Mouse (Mus musculus) intestine, postnatal 0 days (tissue): ENCODE measurements at regions not wholly inside any gene's neighbourhood (a gene's known extent, or its start where the extent isn't known, plus 50 kb on each side); places are given as distances from the start of the nearest gene placed in this dataset.
A peak's percentile ranks its signal among the peaks of the same experiment; 100 is the strongest.
"Not testable (repeated sequence)": the region's sequence is repeated elsewhere in the genome, so short reads cannot be mapped to it uniquely, and the experiment has no call there.

Experiments used
- ATAC-seq: fragments of 200-750 bp; cut with Nextera tagmentation; 2 replicates; pipeline ENCODE4 v1.8.0; 2017; ENCODE audit warnings: mild to moderate bottlenecking, moderate TSS enrichment, moderate library complexity
- H3K27ac ChIP-seq: fragments of 300-500 bp; sonication (generic); 2 replicates; pipeline ENCODE4 v1.5.1; 2014; ENCODE audit warnings: mild to moderate bottlenecking, low read depth, low read length, moderate library complexity
- H3K27me3 ChIP-seq: fragments of 300-500 bp; sonication (generic); replicated peaks from 2 replicates; pipeline ENCODE4 v1.6.1; 2014; ENCODE audit warnings: low read length, mixed read lengths; ENCODE audit not compliant: control insufficient read depth, insufficient read depth
- H3K36me3 ChIP-seq: fragments of 300-500 bp; sonication (generic); 2 replicates; pipeline ENCODE4 v1.6.1; 2014; ENCODE audit warnings: mild to moderate bottlenecking, moderate library complexity; ENCODE audit not compliant: control insufficient read depth, insufficient read depth
- H3K4me1 ChIP-seq: fragments of 300-500 bp; sonication (generic); replicated peaks from 2 replicates; pipeline ENCODE4 v1.6.1; 2014; ENCODE audit warnings: antibody characterized with exemption, low read length, mixed read lengths; ENCODE audit not compliant: control insufficient read depth, insufficient read depth
- H3K4me2 ChIP-seq: fragments of 300-500 bp; sonication (generic); replicated peaks from 2 replicates; pipeline ENCODE4 v1.6.1; 2014; ENCODE audit warnings: low read depth, mild to moderate bottlenecking, moderate library complexity
- H3K4me3 ChIP-seq: fragments of 300-500 bp; sonication (generic); 2 replicates; pipeline ENCODE4 v1.5.1; 2014; ENCODE audit warnings: low read depth, low read length
- H3K9ac ChIP-seq: fragments of 300-500 bp; sonication (generic); 2 replicates; pipeline ENCODE4 v1.6.1; 2014; ENCODE audit warnings: mild to moderate bottlenecking, low read depth, low read length
- H3K9me3 ChIP-seq: fragments of 300-500 bp; sonication (generic); 2 replicates; pipeline ENCODE4 v1.6.1; 2016; ENCODE audit warnings: mixed run types; ENCODE audit not compliant: control insufficient read depth
- CTCF ChIP-seq: sonication (generic); IDR thresholded peaks from 2 replicates; pipeline ENCODE4 v1.5.1; 2016; ENCODE audit warnings: low read depth, mild to moderate bottlenecking, control low read depth, antibody characterized with exemption, moderate library complexity
- WGBS: fragments of 180-500 bp; shearing (Covaris S2); extraction: QIAGEN DNeasy Blood & Tissue Kit; methylation state at CpG from one replicate; pipeline ENCODE4 v1.1.7; 2014; 5-methylcytosine and 5-hydroxymethylcytosine counted together

- no peak for TF ChIP-seq CTCF
- H3K9ac ChIP-seq = no peak overlapping the region
- no peaks in the 10 kb centered on the region for H3K36me3 ChIP-seq
- no peaks in the 10 kb centered on the region for H3K9me3 ChIP-seq
- no peak overlapping the region for H3K27ac ChIP-seq
- peak; percentile 65; the same call in 1 of the 2 replicates for ATAC-seq
- H3K4me1 ChIP-seq = no peaks in the 10 kb centered on the region
- WGBS = 41% methylated on average over 3 of the region's 3 CpGs
- H3K4me2 ChIP-seq = no peak overlapping the region
- H3K4me3 ChIP-seq = no peak overlapping the region
- H3K27me3 ChIP-seq = no peaks in the 10 kb centered on the region
These were observed 313.0 kb downstream of the Ets1 start for GRCm38 (mm10) chr9:32949036-32949435.

- no peak overlapping the region for H3K4me2 ChIP-seq
- no peak overlapping the region for H3K9ac ChIP-seq
- H3K27me3 ChIP-seq = no peaks in the 10 kb centered on the region
- H3K4me1 ChIP-seq = no peaks in the 10 kb centered on the region
- whole genome bisulfite sequencing = 76% methylated on average over 3 of the region's 3 CpGs
- no peak overlapping the region for H3K4me3 ChIP-seq
- TF ChIP-seq CTCF = no peak
- no peaks in the 10 kb centered on the region for H3K9me3 ChIP-seq
- no peak overlapping the region for H3K27ac ChIP-seq
- ATAC-seq = no peak
- H3K36me3 ChIP-seq = no peaks in the 10 kb centered on the region
These were observed 322.7 kb downstream of the Ets1 start for GRCm38 (mm10) chr9:32958716-32959115.

- not testable (repeated sequence) for H3K4me1 ChIP-seq, H3K27ac ChIP-seq, H3K4me3 ChIP-seq, ATAC-seq, H3K9ac ChIP-seq, H3K9me3 ChIP-seq, H3K4me2 ChIP-seq, H3K27me3 ChIP-seq, H3K36me3 ChIP-seq
These were observed 323.4 kb downstream of the Ets1 start for GRCm38 (mm10) chr9:32959468-32959867.

GRCm38 (mm10) chr9:32962679-32963205 lies 326.7 kb downstream of the Ets1 start:
- Histone ChIP-seq H3K36me3 (no peaks in the 10 kb centered on the region), H3K9me3 (no peaks in the 10 kb centered on the region), H3K9ac (no peak overlapping the region), H3K27ac (no peak overlapping the region), H3K4me3 (no peak overlapping the region), H3K4me2 (no peak overlapping the region), H3K27me3 (no peaks in the 10 kb centered on the region), H3K4me1 (no peaks in the 10 kb centered on the region)
- 82% methylated on average over 5 of the region's 5 CpGs for WGBS
- ATAC-seq = no peak
- no peak for TF ChIP-seq CTCF

- 0 out of 2 replicates have a peak, but pooled peaks have one; percentile 25 for ATAC-seq
- no peak for TF ChIP-seq CTCF
- Histone ChIP-seq H3K4me1 (no peaks in the 10 kb centered on the region), H3K27ac (no peak overlapping the region), H3K9me3 (no peaks in the 10 kb centered on the region), H3K9ac (no peak overlapping the region), H3K4me2 (no peak overlapping the region), H3K36me3 (no peaks in the 10 kb centered on the region), H3K27me3 (no peaks in the 10 kb centered on the region), H3K4me3 (no peak overlapping the region)
- WGBS = 26% methylated on average over 2 of the region's 2 CpGs
These were observed 332.4 kb downstream of the Ets1 start for GRCm38 (mm10) chr9:32968446-32968845.

GRCm38 (mm10) chr9:32971421-32971820 lies 335.4 kb downstream of the Ets1 start:
- Histone ChIP-seq H3K4me2 (no peak overlapping the region), H3K9me3 (no peaks in the 10 kb centered on the region), H3K27me3 (no peaks in the 10 kb centered on the region), H3K9ac (no peak overlapping the region), H3K36me3 (no peaks in the 10 kb centered on the region), H3K4me1 (no peaks in the 10 kb centered on the region), H3K27ac (no peak overlapping the region), H3K4me3 (no peak overlapping the region)
- 78% methylated on average over 5 of the region's 5 CpGs for WGBS
- 0 out of 2 replicates have a peak, but pooled peaks have one; percentile 8 for ATAC-seq
- no peak for TF ChIP-seq CTCF

- Histone ChIP-seq H3K4me3 (no peak overlapping the region), H3K36me3 (no peaks in the 10 kb centered on the region), H3K4me2 (no peak overlapping the region), H3K27ac (no peak overlapping the region), H3K9me3 (no peaks in the 10 kb centered on the region), H3K9ac (no peak overlapping the region), H3K27me3 (no peaks in the 10 kb centered on the region), H3K4me1 (no peaks in the 10 kb centered on the region)
- 48% methylated on average over 7 of the region's 7 CpGs for WGBS
- ATAC-seq = peak; percentile 71
- no peak for TF ChIP-seq CTCF
These were observed 335.9 kb downstream of the Ets1 start for GRCm38 (mm10) chr9:32971926-32972325.
